Mouse (Mus musculus): Measurements from ENCODE around the gene Asmt.

Gene Asmt

GRCm38 (mm10) chrX:170672594-170673092 is at the start of gene Asmt:
Asmt (plus strand) TSS chrX:170672644.
- in situ Hi-C loops (cut with MboI; ENCODE audit: low pct_unique_long_range_greater_than_20kb in 1 of 2, low sequenced_read_pairs in 2 of 2, unreplicated experiment in 1 of 2), result no loop called here

- in situ Hi-C loops (cut with MboI; ENCODE audit: low pct_unique_long_range_greater_than_20kb in 1 of 2, low sequenced_read_pairs in 2 of 2, unreplicated experiment in 1 of 2), result no loop called here
Observed at GRCm38 (mm10) chrX:170673233-170673951, 948 bp downstream of the Asmt start.

GRCm38 (mm10) chrX:170674229-170674771 is 1.9 kb downstream of the Asmt start:
- in situ Hi-C loops (cut with MboI; ENCODE audit: low pct_unique_long_range_greater_than_20kb in 1 of 2, low sequenced_read_pairs in 2 of 2, unreplicated experiment in 1 of 2), result no loop called here

GRCm38 (mm10) chrX:170674885-170675876 is 2.7 kb downstream of the Asmt start:
- in situ Hi-C loops (cut with MboI; ENCODE audit: low pct_unique_long_range_greater_than_20kb in 1 of 2, low sequenced_read_pairs in 2 of 2, unreplicated experiment in 1 of 2), result no loop called here

- in situ Hi-C loops (cut with MboI; ENCODE audit: low pct_unique_long_range_greater_than_20kb in 1 of 2, low sequenced_read_pairs in 2 of 2, unreplicated experiment in 1 of 2), result no loop called here
Observed at GRCm38 (mm10) chrX:170675923-170676605, 3.6 kb downstream of the Asmt start.

GRCm38 (mm10) chrX:170676606-170677239 is 4.3 kb downstream of the Asmt start:
- in situ Hi-C loops (cut with MboI; ENCODE audit: low pct_unique_long_range_greater_than_20kb in 1 of 2, low sequenced_read_pairs in 2 of 2, unreplicated experiment in 1 of 2), result no loop called here

GRCm38 (mm10) chrX:170677266-170677665 is 4.8 kb downstream of the Asmt start:
- in situ Hi-C loops (cut with MboI; ENCODE audit: low pct_unique_long_range_greater_than_20kb in 1 of 2, low sequenced_read_pairs in 2 of 2, unreplicated experiment in 1 of 2), result no loop called here

GRCm38 (mm10) chrX:170677680-170678079 is 5.2 kb downstream of the Asmt start:
- in situ Hi-C loops (cut with MboI; ENCODE audit: low pct_unique_long_range_greater_than_20kb in 1 of 2, low sequenced_read_pairs in 2 of 2, unreplicated experiment in 1 of 2), result no loop called here
